Mouse (Mus musculus) MEL-GATA-1-ER (cell line): ENCODE data around the gene Eif4e1b.
"Not testable (repeated sequence)": the region's sequence is repeated elsewhere in the genome, so short reads cannot be mapped to it uniquely, and the experiment has no call there.

Experiments
- DNase-seq: peaks from one replicate; pipeline ENCODE4 v3.0.0-alpha.2; 2012; ENCODE audit warnings: low read depth; ENCODE audit errors: extremely low read depth

Eif4e1b gene

DNA sequence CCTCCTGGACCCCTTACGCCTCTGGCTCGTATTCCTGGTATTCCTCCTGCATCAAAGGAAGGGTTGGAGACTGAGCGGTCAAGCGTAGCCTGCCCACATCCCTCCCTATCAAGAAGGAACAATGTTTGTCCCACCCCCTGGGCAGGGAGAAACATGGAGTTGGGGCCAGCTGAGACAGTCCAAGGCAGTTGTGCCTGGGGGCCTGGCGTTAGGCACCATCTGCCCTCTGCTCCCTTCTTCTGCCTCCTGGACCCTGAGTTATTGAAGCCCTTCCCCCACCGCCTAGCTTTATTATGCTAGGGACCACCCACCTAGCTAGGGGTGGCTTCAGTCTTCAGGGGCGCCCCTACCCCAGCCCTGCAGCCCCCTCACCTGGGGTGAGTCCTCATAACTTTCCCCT, 24.3 kb upstream of the Eif4e1b start:
- DNase-seq = no peak

DNA sequence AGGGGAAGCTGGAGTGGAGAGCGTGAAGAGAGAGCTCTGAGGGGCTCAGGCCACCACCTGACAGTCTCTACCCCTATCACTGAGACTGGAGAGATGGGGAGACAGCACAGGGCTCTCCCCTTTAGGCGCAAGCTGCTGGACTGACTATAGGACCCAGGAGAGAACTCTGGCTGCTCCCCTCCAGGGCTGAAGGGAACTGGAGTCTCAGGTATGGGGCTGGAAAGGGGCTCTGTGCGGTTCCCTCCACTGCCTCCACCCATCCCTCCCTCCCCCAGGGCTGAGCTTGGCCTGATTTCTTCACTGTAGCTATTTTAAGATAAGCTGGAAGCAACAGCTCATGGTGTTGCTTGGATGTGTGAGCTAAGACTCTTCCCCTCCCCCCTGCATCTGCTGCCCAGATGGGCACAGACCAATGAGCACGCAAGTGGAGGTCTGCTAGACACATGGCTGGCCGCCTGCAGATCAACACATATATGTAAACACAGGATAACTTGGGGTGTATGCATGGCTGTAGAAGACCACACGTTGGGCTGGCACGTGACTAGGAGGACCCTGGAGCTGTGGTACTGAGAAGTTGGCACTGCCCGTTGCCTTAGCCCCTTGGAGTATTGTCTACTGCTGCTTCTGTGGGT, 23.5 kb upstream of the Eif4e1b start:
- DNase-seq = no peak

DNA sequence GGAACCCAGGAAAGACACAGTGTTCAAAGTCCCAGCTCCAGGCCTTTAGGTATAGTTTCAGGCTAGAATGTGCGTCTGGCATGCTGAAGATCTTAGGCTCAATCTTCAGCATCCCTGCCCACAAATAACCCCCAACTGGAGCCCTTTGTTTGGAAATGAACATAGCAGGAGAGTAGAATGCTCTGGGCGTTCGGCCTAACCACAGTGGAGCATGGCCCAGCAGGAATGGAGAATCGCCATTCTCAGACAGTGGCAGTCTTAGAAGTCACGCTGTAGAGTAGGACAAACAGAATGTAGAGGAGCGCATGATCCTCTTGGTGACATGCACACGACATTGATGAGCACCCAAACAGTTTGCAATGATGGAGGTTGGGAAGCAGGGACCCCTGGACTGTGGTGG, 22.9 kb upstream of the Eif4e1b start:
- DNase-seq = no peak

DNA sequence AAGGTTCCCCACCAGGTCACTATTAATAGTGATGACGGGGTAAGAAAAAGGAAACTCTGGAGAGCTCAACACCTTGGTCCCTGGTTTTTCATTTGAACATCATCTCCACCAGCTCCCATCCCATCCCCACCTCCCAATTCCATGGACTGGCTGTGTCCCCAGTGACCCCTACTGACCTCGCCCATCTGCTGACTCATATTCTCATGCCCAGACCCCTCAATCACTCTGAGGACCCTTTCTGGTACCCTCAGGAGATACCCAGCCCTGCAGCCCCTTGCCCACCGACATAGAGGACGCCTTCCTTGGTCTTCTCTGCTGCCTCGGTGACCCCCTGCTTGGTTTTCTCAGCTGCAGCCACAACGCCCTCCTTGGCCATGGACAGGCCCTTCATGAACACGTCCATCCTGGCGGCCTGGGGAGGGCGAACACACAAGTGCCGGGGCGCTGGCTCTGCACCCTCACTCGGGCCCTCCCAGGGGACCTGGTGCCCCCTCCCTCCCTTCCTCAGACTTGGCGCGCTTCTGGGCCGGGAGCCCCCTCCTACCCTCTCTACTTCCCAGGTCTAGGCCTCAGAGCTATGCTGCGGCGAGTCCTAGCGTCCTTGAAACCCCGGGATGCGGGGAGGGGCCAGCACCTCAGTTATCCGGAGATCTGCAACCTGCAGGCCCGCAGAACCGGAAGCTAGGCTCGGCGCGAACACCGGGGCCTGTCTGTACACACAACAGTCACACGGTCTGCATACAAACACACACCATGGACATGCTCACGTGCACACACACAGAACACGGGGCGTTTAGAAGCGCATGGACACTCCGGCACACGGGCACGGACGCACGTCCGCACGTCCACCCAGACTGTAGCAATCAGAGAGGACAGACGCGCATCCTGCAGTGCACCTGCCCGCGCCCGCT, 18.3 kb upstream of the Eif4e1b start:
- DNase-seq = no peak

DNA sequence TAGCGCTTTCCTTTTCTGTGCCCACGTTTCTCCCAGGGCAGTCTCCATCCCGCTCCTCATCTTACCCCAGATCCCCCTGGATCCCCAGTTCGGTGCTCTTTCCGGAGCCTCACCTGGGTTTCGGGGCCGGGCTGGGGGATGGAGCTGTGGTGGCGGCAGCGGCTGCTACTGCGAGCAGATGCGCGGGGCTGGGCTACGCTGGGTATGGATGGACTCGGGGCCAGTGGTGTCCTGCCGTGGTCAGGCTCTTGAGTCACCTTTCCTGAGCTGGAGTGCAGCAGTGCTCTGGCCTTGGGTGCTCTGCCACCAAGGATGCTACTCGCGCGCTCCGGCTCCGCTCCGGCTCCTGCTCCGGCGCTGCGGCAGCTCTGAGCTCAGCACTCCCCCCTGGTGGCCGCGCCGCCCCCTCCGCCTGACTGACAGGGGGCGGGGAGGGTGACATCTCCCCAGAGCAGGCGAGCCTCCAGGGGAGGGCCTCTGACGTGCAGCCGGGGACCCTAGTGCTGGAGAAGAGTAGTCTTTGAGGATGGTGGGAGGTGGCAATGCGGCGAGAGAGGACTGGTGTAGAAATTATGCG, 17.5 kb upstream of the Eif4e1b start, which contains the start of gene Sncb:
Gene Sncb, minus strand, starts transcription at position 404 of the 577 bp plus-strand sequence.
- DNase-seq = no peak

DNA sequence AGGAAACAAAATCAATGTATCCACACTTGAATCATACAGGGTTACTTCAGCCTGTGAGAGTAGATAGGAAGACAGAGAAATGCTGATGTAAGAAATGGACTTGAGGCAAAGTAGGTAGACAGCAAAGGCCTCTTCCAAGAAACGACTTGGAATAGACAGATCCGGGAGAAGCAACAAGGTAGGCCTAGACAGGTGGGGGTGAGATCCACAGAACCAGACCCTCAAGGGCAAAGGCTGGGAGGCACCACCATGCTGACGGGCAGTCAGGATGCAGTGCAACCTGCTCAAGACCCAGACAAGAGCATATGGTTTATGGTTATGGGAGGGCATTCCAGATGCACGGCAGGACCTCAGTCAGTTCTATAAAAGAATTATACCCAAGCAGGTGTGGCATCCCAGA, 16.8 kb upstream of the Eif4e1b start:
- no peak for DNase-seq

DNA sequence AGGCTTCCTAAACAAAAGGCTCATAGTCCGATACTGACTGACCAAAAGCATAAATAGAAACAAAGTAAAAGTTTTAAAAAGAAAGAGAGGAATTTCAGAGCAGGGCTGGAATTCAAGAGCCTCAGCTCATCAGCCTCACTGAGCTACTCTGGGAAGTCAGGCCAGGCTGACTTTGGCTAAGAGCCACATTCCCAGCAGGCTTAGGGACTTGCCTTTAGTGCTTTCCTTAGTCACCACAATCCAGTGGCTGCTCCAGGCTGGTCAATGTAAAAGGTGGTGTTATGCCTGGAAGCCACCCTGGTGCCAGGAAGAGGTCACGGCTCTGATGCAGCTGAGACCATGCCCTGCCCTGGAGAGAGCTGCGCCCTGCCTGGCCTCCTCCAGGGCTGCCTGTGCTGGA, 3.2 kb upstream of the Eif4e1b start:
- DNase-seq = no peak

DNA sequence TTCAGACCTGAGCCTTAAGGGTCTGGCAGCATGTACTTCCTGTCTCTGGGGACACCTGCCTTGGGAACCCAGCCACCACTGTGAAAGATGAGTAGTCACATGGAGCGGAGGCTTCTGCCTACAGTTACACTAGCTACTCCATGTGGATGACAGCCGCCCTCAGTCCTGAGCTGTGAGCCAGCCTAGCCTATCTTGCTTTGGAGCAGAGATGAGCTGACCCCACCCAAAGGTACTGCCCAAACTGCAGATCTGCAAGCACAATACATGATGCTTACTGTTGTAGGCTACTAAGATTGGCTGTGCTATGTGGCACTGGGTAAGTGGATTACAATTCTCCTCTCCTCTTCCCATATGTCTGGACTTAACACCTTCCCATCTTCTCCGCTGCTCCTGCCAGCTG, 2.7 kb upstream of the Eif4e1b start:
- no peak for DNase-seq

DNA sequence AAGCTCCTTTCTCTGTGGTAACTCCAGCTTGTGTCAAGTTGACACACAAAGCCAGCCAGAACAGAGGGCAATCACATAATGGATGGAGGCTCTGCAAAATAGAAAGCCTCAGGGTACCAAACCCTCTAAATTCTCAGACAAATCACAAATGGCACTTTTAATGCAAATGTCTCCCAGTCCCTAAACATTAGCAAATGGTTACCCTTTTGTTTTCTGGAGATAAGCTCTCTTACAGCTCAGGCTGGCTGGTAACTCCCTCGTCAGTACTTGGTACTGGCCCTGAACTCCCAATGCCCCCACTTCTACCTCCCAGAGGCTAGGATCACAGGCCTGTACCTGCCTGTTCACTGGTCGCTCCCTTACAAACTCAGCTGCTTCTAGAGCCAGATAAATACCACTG, 563 bp upstream of the Eif4e1b start:
- no peak for DNase-seq

DNA sequence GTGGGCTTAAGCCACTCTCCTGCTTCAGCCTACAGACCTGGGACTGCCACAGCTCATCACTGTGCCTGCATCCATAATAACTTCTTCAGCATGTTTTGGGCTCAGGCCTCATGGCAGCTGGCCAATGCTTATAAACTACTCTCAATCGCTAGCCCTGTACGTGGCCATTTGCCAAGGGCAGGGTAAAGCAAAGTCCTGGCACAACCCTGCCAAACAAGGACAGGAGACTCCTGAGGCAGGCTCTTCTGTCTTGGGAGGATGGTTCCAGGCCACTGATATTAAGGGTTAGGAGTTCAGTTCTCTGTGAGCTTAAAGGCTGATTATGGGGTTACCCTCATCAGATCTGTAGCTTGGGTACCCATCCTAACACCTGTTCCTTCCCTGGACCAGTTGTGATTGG, 3.8 kb downstream of the Eif4e1b start:
- not testable (repeated sequence) for DNase-seq

DNA sequence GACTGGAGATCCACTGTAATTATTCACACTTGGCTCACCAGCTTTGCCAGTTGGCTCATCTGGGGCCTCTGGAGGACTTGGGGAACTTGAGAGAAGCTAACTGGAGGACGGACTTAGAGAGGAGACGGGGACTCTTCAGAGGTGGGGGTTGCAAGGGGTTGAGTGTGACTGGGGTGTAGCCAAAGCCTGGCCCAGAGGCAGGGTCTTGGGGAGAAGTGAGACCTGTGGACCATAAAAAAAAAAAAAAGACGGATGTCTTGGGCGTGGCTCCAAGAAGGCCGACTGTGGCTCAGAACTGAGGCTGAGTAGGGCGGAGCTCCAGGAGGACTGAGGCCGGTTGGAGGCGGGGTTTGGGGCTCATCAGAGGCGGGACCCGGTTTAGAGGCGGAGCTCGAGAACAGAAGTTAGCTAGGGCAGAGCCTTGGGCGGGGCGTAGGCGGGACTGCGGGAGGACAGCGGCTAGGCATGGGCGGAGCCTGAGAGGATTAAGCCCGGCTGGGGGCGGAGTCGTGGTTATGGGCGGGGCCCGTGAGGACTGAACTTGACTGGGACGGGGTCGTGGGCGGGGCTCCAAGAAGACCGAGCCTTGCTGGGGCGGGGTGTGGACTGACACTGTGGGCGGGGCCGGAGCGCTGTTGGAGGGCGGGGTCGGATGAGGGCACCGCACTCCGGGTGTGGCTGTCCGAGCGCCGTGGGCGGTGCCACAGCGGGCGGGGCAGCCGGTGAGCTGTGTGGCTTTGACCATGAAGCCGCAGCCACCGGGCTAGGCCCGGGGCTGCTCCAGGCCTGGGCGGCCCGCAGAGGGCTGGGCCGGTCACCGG, 5.2 kb downstream of the Eif4e1b start, which contains the start of gene Tspan17:
Gene Tspan17, plus strand, starts transcription at position 638 of the 821 bp plus-strand sequence.
- peak; percentile 94 for DNase-seq

DNA sequence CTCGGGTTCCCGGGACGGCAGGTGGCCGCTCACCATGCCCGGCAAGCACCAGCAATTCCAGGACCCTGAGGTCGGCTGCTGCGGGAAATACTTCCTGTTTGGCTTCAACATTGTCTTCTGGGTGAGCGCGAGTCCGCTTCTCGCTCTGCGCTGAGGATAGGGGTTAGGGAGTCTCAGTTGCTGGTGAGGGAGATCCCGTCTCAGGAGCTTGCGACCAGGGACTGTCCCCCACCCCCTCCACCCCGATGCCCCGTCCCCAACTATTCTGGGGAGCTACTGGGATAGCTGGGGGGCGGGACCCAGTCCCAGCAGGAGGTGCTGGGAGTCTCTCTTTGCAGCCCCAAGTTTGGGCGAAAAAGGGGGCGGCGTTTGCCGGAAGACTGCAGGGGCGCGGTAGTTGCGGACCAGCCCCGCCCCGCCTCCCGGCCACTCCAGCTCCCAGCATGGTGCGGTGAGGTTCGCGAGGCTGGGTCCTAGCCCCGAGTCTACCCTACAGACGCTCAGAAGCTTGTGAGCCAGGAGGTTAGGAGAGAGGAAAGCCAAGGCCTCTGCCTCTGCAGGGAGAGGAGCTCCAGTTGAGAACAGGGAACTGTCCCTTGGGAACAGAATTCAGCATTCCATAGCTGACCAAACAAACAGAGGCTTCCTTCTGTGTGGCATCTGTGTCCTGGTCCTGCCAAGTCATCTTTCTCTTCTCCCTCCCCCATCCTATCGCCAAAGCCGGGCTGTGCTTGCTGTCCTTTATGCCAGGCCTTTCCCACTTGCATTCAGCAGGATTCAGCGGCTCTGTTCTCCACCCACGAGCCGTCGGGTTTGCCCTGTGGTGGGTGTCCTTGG, 6.0 kb downstream of the Eif4e1b start:
- peak; percentile 64 for DNase-seq

DNA sequence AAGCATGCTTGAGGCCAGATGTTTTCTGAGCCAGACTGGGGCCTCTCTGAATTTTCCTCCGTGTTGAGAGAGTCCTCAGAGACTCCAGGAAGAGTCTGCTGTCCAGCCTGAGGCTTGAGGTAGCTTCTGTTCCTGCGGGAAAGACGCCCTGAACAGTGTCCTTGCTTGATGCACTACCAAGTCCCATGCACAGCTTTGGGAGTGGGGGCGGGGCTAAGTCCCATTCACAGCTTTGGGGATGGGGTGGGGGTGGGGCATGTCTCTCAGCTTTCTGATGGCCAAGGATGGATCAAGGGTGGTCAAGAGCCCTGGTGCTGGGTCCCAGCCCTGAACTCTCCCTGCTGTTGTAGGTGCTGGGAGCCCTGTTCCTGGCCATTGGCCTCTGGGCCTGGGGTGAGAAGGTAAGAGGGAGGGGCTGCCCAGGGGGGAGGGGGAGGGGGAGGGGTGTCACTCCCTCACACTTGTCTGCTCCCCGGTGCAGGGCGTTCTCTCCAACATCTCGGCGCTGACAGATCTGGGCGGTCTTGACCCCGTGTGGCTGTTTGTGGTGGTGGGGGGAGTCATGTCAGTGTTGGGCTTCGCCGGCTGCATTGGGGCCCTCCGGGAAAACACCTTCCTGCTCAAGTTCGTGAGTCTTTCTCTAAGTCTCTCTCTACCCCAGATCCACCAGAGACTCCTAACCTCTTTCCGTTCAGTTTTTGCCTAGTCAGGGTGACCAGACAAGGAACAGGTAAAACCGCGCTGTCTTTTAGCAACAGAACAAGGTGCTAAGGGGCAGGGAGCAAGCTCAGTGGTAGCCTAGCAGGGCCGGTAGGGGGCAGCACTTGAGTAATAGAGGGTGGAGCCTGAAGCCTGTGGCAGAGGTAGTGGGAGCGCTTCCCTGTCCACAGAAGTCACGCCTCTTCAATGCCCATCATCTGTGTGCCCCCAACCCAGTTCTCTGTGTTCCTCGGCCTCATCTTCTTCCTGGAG, 8.7 kb downstream of the Eif4e1b start:
- no peak for DNase-seq

DNA sequence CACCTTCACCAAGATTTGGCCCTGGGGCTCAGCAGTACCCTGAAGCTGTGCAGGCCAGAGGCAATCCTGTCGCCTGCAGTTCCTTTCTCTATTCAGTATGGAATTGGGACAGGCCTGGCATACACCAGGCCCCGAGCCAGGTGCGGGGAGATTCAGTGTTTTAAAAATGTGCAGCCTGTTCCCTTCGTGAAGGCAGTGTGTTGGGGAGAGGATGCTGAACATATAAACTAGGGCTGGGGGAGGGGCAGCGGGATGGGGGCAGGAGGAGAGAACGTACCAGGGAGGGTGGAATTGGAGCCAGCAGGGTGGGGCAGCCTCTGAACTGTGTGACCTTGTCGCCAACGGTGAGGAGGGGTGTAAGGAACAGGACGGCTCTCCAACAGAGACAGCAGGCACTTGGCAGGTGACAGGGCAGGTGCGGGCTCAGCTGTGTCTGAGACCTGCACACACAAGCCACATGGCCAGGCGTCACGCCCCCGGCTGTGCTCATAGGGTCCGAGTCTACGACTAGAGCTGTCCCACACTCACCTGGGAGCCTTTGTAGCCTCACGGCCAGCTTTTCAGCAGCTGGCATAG, 10.3 kb downstream of the Eif4e1b start:
- no peak for DNase-seq

DNA sequence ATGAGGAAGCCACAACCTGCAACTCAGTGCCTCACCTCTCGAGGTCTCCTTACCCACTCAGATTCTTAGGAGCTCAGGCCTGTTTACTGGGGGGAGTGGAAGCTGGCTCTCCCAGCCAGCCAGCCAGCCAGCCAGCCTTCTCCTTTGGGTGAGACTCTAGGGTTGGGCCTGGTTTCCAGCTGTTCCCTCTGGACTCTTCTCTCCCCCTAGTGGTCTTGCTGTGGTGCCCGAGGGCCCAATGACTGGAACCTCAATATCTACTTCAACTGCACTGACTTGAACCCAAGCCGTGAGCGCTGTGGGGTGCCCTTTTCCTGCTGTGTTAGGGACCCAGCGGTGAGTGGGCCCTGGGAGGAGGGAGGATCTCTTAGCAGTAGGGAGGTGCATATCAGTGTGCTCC, 11.0 kb downstream of the Eif4e1b start:
- no peak for DNase-seq

DNA sequence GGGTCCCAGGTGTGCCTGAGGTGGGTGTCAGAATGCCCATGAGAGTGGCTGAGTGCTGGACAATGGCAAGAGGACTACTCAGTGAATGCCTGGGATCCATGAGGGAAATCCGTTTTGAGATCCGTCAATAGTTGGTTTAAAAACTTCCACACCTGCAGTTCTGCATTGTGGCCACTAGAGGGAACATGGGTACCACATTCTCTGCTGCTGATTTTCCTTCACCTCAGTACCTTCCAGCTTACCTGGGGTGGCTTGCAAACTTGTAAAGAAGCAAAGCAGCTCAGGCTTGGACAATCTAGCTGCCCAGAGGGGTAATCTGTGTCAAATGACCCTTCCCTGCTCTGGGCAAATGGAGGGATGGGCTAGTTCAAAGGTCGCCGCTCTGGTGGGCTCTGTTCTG, 13.6 kb downstream of the Eif4e1b start:
- DNase-seq = peak; percentile 35

DNA sequence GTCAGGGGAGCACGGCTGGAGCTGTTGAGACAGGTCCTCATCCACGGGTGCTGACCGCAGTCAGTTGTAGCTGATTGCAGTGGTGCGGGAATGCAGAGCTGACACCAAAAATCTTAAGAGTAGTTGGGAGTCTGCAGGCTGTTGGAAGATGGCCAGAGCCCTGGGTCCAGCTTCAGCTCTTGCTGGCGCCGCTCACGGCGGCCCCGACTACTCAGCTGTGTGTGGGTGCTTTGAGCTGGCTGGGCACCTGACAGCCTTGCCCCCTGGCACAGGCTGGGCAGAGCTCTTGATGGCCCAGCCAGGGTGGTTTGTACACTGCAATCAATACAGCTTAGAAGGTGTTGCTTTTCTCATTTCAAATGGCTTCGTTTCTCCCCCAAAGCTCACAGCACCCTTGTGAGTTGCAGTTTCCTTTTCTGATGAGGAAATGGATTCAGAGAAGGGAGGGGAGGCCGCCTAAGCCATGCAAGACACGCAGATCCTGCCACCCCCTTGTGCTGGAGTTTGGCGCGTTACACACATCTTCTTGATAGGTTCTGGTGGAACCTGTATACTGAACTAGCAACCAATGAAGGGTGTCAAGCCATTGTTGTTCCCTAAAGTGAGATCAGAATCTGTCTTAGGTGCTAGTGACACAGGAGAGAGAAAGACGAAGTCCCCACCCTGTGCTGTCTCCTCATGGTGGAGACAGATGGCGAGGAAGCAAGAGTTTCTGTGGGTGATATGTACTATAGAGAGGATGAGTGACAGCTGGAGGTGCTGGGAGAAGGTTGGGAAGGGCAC, 14.3 kb downstream of the Eif4e1b start:
- no peak for DNase-seq

DNA sequence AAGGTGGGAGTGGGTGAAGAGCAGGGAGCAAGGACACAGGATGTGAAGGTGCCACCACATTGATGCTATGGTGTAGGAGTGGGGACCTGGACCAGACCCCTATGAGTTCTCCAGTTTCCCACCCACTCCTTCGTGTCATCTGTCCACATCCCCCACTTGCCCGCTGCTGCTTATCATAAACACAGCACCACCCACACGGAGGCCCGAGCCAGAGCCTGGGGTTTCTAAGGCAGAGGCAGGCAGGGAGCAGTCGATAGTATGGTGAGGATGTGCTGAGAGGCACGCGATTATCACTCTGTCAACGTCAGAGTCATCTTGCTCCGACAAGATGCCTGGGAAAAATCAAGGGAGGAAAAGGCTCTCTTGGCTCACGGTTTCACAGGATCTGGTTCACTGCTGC, 14.9 kb downstream of the Eif4e1b start:
- no peak for DNase-seq
